Mouse (Mus musculus) lung, postnatal 10 days (tissue): ENCODE data around the gene Rpp40.

Experiments
- DNase-seq: peaks from one replicate; pipeline ENCODE4 v3.0.0; 2021

The Rpp40 gene

GRCm38 (mm10) chr13:35905879-35906481 lies at the start of gene Rpp40:
TSS of gene Rpp40 (minus strand) at chr13:35906359.
- peak; percentile 95 for DNase-seq

DNA sequence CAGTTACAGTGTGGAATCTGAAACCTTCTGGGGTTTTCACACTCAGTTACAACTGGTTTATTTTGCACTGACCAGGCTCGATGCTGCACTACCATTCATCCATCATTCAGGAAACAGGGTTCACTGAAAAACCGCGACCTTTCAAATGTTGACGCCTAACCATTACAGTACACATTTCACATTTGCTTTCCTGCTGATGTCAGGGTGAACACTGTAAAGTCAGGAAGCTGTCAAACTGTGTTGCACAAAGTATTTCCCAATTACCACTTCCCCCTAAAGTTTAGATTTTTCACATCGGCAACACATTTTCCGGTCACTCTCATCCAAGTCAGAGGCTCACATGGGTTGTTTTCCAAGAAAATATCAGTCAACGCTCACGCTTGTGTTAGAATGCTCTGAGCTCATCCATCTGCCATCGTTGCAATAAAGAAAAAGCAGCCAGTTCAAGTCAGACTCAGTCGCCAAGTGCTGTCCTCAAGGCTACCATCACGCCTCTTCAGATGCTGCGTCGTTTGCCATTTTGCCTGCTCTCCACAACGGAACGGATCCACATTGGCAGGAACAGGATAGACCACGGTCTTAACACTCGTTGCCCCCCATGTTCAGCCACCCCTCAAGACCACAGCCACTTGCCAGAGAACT lies 43.8 kb upstream of the Rpp40 start:
- peak; percentile 50 for DNase-seq

GRCm38 (mm10) chr13:35947354-35948000 lies 41.3 kb upstream of the Rpp40 start:
- DNase-seq = peak; percentile 82

DNA sequence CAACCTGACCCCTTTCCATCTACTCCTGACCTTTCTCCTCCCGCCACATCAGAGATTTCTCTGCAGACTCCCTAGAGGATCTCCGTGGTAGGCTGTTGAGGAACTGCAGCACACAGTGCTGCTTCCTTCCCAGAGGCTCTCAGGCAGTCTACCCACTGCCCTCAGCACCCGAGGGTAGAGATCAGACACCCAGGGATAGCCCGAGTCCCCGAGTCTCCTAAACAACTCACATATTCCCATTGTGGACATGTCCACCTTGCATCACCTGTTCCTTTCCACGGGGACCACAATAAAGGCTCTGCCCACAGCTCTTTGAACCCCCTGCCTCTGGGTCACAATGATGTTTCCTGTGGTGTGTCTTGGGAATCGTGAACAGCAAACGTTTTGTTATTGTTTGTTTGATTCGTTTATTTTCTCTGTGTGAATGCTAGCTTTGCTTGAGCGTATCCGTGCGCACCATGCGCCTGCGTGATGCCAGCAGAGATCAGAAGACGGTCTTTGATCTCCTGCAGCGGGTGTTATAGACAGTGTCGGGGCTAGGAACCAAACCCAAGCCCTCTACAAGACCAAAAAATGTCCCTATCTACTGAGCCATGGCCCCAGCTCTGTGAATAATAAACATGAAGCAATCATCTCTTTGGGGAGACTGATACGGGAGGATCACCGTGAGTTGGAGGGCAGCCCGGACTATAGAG lies 40.6 kb upstream of the Rpp40 start:
- DNase-seq = no peak

DNA sequence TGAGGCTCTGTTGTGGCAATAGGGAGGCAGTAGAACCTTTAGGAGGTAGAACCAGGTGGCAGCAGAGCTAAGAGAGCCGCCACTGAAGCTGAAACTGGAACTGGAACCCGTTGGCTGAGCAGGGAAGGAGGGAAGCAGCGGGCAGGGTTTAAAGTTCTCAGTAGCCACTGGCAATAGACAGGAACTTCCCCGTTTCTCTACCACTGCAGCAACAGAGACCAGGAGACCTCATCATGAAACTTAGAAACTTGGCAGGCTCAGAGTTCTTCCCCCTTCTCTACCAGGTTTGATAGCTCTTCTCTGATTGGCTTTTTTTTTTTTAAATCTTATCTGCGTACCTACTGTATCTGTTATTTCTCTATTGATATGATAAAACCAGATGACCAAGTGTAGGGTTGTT lies 34.8 kb upstream of the Rpp40 start:
- DNase-seq = no peak

GRCm38 (mm10) chr13:35939871-35940665 lies 33.9 kb upstream of the Rpp40 start:
- no peak for DNase-seq

DNA sequence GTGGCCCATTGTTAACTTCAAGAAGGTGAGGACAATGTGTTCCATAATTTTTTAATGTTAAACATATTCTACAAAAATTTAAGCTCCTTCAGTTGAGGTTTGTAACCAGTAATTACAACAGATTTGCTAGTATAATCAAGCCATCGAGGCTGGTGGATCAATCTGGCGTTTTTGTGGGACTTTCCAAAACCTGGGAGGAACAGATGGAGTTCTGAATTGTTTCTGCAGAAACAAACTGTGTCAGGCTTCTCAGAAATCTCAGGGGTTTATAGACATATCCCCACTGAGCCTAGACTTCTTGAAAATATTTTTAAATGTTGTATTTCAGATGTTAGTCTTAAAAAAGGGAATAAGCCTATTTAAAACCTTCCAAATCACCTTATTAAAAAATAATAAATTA lies 31.8 kb upstream of the Rpp40 start:
- no peak for DNase-seq

GRCm38 (mm10) chr13:35911476-35911875 lies 5.3 kb upstream of the Rpp40 start:
- no peak for DNase-seq

DNA sequence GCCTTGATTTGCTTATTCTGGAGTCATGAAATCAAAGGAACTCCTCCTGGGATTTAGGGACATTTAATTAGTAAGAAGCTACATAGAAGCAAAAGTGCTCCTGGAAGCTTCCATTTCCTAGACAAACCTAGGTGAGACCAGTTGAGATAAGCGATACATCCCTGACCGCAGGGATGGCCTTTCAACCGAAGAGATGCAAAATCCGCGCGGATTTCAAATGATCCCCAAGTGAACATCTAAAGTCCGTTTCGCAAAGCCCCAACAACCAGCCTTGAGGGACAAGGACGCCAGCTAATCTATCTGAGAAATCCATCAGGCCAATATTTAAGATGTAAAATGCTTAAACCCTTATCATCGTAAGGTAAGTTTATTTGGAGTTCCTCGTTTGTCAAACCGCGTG lies 781 bp downstream of the Rpp40 start:
- DNase-seq = peak; percentile 19

DNA sequence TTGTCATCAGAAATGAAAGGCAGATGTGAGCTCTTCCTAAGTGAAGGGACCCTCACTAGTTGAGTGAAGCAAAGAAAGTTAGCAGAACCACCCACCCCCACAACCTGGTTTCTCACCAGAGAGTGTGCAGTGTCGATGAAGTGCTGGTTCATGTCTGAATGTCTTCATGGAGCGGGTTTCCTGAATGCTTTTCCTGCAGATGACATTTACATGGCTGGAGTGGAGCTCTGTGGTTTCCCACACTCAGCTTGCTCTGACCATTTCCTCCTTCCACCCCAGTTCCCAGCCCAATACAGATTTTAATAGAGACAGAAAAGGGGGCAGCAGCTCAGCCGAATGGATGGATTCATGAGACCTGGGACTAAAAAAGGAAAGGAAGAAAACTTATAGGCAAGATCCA lies 13.3 kb downstream of the Rpp40 start:
- no peak for DNase-seq

- DNase-seq = peak; percentile 70
Observed at GRCm38 (mm10) chr13:35886121-35886725, 19.9 kb downstream of the Rpp40 start.

DNA sequence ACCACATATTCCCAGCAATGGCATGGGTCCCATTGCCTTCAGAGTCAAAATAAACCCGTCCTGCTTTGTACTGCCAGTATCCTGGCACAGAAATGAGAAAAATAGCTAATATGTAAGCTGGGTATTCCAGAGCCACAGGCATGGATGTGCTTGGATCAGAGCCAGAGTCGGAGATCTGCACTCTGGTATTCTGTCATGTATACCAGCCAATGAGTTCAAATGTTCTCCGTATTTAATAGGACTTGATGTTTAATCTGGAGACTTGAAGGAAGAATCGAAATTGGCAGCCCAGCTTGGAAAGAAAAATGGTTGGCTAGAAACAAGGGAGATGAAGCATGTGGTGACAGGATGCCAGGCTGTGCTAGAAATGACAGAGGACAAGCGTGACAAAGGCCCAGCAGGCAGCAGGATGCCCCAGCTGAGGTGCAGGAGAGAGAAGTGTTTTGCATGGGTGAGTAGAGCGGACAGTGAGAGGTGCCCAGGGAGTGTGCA lies 25.6 kb downstream of the Rpp40 start:
- peak; percentile 9 for DNase-seq

- no peak for DNase-seq
Observed at GRCm38 (mm10) chr13:35879519-35879918, 26.6 kb downstream of the Rpp40 start.

GRCm38 (mm10) chr13:35879068-35879467 lies 27.1 kb downstream of the Rpp40 start:
- no peak for DNase-seq

DNA sequence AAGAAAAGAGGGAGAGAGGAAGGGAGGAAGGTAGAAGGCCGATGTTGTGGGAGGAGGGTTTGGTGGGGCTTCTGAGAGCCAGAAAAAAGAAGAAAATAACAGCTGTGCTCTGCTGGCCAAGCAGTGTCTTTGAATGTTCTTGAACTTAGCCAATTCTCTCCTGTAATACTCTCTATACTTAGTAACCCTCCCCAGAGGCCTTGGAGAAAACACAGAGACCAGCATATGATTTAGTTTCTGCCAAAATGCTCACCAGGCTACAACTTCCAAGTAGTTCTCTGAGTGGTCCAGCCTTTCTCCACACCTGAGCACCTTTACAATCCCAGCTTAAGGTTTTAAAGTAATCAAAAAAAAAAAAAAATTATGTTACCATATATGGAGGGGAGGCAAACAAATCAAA lies 27.9 kb downstream of the Rpp40 start:
- no peak for DNase-seq

- no peak for DNase-seq
Observed at GRCm38 (mm10) chr13:35875396-35875795, 30.8 kb downstream of the Rpp40 start.

DNA sequence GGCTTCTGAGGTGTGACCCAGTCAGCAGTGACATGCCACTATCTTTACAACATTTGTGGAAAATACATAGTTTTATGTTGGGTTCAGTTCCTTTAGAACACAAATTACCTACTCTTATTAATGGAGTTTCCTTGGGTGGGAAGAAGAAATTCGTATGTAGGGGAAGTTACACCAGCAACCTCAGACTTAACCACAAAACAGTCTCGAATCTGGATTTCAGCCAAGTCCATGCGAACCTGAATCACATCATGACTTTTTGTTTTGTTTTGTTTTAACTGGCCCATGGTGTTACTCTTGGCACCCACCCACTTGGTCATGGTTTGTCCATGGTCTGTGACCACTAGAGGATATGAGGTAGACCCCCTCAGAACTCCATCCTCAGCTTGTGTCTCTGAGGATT lies 35.1 kb downstream of the Rpp40 start:
- DNase-seq = no peak

- DNase-seq = no peak
Observed at GRCm38 (mm10) chr13:35870659-35871058, 35.5 kb downstream of the Rpp40 start.

- DNase-seq = no peak
Observed at GRCm38 (mm10) chr13:35860916-35861315, 45.2 kb downstream of the Rpp40 start.

- DNase-seq = no peak
Observed at GRCm38 (mm10) chr13:35857486-35857885, 48.7 kb downstream of the Rpp40 start.

- DNase-seq = no peak
Observed at GRCm38 (mm10) chr13:35852851-35853575, 53.1 kb downstream of the Rpp40 start.

- DNase-seq = no peak
Observed at GRCm38 (mm10) chr13:35851581-35851980, 54.6 kb downstream of the Rpp40 start.
